Mouse (Mus musculus) gastrocnemius, postnatal 10 days (tissue): ENCODE measurements around the gene 1700001O22Rik. TPM values are rescaled to one million over a fixed set of nuclear protein-coding genes. Genes with fewer than 3 reads are reported as not detected.

ENCODE experiments used
- DNase-seq: peaks from one replicate; pipeline ENCODE4 v3.0.0; 2021; ENCODE audit warnings: mixed read lengths
- total RNA-seq, 2 experiments: library from RNA; stranded (reverse); gene quantifications; 2 replicates each; pipeline ENCODE4 v1.2.3; 2021

1700001O22Rik gene
- total RNA-seq, 2 experiments from 2014 or later = 0.33 to 1.1 TPM

- DNase-seq = no peak
Measured at GRCm38 (mm10) chr2:30779241-30779640, 24.2 kb downstream of the 1700001O22Rik start.

GRCm38 (mm10) chr2:30778235-30778634 is 25.2 kb downstream of the 1700001O22Rik start:
- DNase-seq = no peak

GRCm38 (mm10) chr2:30777266-30777665 is 26.2 kb downstream of the 1700001O22Rik start:
- DNase-seq = no peak

- DNase-seq = no peak
Measured at GRCm38 (mm10) chr2:30775955-30776354, 27.5 kb downstream of the 1700001O22Rik start.

- no peak for DNase-seq
Measured at GRCm38 (mm10) chr2:30773313-30774005, 30.0 kb downstream of the 1700001O22Rik start.

GRCm38 (mm10) chr2:30772581-30773312 is 30.7 kb downstream of the 1700001O22Rik start:
- DNase-seq = no peak

GRCm38 (mm10) chr2:30771806-30772460 is 31.5 kb downstream of the 1700001O22Rik start:
- DNase-seq = peak; percentile 59

GRCm38 (mm10) chr2:30771368-30771805 is 32.1 kb downstream of the 1700001O22Rik start:
- DNase-seq = peak; percentile 32

- DNase-seq = no peak
Measured at GRCm38 (mm10) chr2:30769187-30769586, 34.3 kb downstream of the 1700001O22Rik start.

GRCm38 (mm10) chr2:30768529-30768928 is 34.9 kb downstream of the 1700001O22Rik start:
- DNase-seq = no peak

GRCm38 (mm10) chr2:30767626-30768240 is 35.7 kb downstream of the 1700001O22Rik start:
- DNase-seq = no peak

GRCm38 (mm10) chr2:30766446-30766845 is 37.0 kb downstream of the 1700001O22Rik start:
- DNase-seq = no peak

GRCm38 (mm10) chr2:30760706-30761105 is 42.8 kb downstream of the 1700001O22Rik start:
- no peak for DNase-seq

GRCm38 (mm10) chr2:30759858-30760547 is 43.5 kb downstream of the 1700001O22Rik start:
- DNase-seq = no peak

GRCm38 (mm10) chr2:30759442-30759841 is 44.0 kb downstream of the 1700001O22Rik start:
- DNase-seq = no peak

GRCm38 (mm10) chr2:30759088-30759374 is 44.4 kb downstream of the 1700001O22Rik start:
- DNase-seq = no peak

GRCm38 (mm10) chr2:30758341-30759087 is 44.9 kb downstream of the 1700001O22Rik start:
- peak; percentile 91 for DNase-seq

- no peak for DNase-seq
Measured at GRCm38 (mm10) chr2:30756962-30757715, 46.3 kb downstream of the 1700001O22Rik start.

GRCm38 (mm10) chr2:30755985-30756765 is 47.3 kb downstream of the 1700001O22Rik start:
- no peak for DNase-seq

GRCm38 (mm10) chr2:30754831-30755230 is 48.6 kb downstream of the 1700001O22Rik start:
- no peak for DNase-seq
